Mouse (Mus musculus) limb, embryonic 11.5 days (tissue): ENCODE results near the gene Eif5. TPM values are rescaled to one million over a fixed set of nuclear protein-coding genes. Genes with fewer than 3 reads are reported as not detected.

Experiments used
- polyA plus RNA-seq: library from polyadenylated mRNA; unstranded; fragments of >200 nt; fragmentation: Nextera tagmentation; extraction: Ambion mirVana; gene quantifications from 2 replicates; pipeline ENCODE4 v1.2.1, GENCODE M21; 2014

Eif5 gene
- polyA plus RNA-seq, 1 experiment from 2014 or later = 666 TPM

Other genes starting within 250 kb of the Eif5 start
- 30.4 and 30.9 TPM in 2 replicates for gene Cdc42bpb, start 160.3 kb upstream of the Eif5 start, polyA plus RNA-seq
- gene Lbhd2, start 131.2 kb upstream of the Eif5 start, polyA plus RNA-seq = 0.63 TPM in 1 of 2 replicates, not detected in the other
- 4.1 TPM in 2 replicates for gene Exoc3l4, start 121.0 kb upstream of the Eif5 start, polyA plus RNA-seq
- gene Tnfaip2, start 95.5 kb upstream of the Eif5 start, polyA plus RNA-seq = 3.1 and 5.5 TPM in 2 replicates
- gene Gm266, start 52.2 kb upstream of the Eif5 start, polyA plus RNA-seq = 11.4 and 13.8 TPM in 2 replicates
- 65.4 and 65.7 TPM in 2 replicates for gene Mark3, start 36.5 kb downstream of the Eif5 start, polyA plus RNA-seq
- 76.4 and 84.4 TPM in 2 replicates for gene Ckb, start 134.3 kb downstream of the Eif5 start, polyA plus RNA-seq
- gene Trmt61a, start 140.1 kb downstream of the Eif5 start, polyA plus RNA-seq = 6.3 and 7.4 TPM in 2 replicates
- 56.8 and 58.2 TPM in 2 replicates for gene Bag5, start 175.2 kb downstream of the Eif5 start, polyA plus RNA-seq
- 55.1 and 61.1 TPM in 2 replicates for gene Apopt1, start 175.2 kb downstream of the Eif5 start, polyA plus RNA-seq
- gene Klc1, start 220.8 kb downstream of the Eif5 start, polyA plus RNA-seq = 95.5 and 103 TPM in 2 replicates